Mouse (Mus musculus) kidney, embryonic 15.5 days (tissue): ENCODE results near the gene Spp2. TPM values are rescaled to one million over a fixed set of nuclear protein-coding genes. Genes with fewer than 3 reads are reported as not detected.

Experiments
- ATAC-seq: fragments of 200-750 bp; cut with Nextera tagmentation; replicated peaks from 2 replicates; pipeline ENCODE4 v1.8.0; 2017; ENCODE audit warnings: moderate TSS enrichment; ENCODE audit not compliant: low FRiP score
- H3K27ac ChIP-seq: fragments of 300-500 bp; sonication (generic); 2 replicates; pipeline ENCODE4 v1.5.1; 2015; ENCODE audit warnings: mild to moderate bottlenecking, inconsistent platforms
- H3K27me3 ChIP-seq: fragments of 300-500 bp; sonication (generic); 2 replicates; pipeline ENCODE4 v1.6.1; 2015; ENCODE audit warnings: inconsistent platforms
- H3K36me3 ChIP-seq: fragments of 300-500 bp; sonication (generic); 2 replicates; pipeline ENCODE4 v1.6.1; 2015; ENCODE audit warnings: inconsistent platforms
- H3K4me1 ChIP-seq: fragments of 300-500 bp; sonication (generic); 2 replicates; pipeline ENCODE4 v1.6.1; 2015; ENCODE audit warnings: inconsistent platforms
- H3K4me2 ChIP-seq: fragments of 300-500 bp; sonication (generic); 2 replicates; pipeline ENCODE4 v1.6.1; 2015; ENCODE audit warnings: moderate library complexity, mild to moderate bottlenecking, inconsistent platforms
- H3K4me3 ChIP-seq: fragments of 300-500 bp; sonication (generic); replicated peaks from 2 replicates; pipeline ENCODE4 v1.5.1; 2015; ENCODE audit warnings: mild to moderate bottlenecking, inconsistent platforms
- H3K9ac ChIP-seq: fragments of 300-500 bp; sonication (generic); 2 replicates; pipeline ENCODE4 v1.6.1; 2015; ENCODE audit warnings: mild to moderate bottlenecking, inconsistent platforms
- H3K9me3 ChIP-seq: fragments of 300-500 bp; sonication (generic); replicated peaks from 2 replicates; pipeline ENCODE4 v1.6.1; 2016; ENCODE audit warnings: inconsistent platforms
- WGBS: fragments of 180-500 bp; shearing (Covaris S2); methylation state at CpG from one replicate; pipeline ENCODE4 v1.1.7; 2015; ENCODE audit warnings: mixed read lengths; 5-methylcytosine and 5-hydroxymethylcytosine counted together
- polyA plus RNA-seq: library from polyadenylated mRNA; unstranded; fragments of >200 nt; fragmentation: Nextera tagmentation; extraction: Ambion mirVana; gene quantifications from 2 replicates; pipeline ENCODE4 v1.2.1, GENCODE M21; 2015

Spp2 gene
- 56.5 and 62.0 TPM in 2 replicates for polyA plus RNA-seq

DNA sequence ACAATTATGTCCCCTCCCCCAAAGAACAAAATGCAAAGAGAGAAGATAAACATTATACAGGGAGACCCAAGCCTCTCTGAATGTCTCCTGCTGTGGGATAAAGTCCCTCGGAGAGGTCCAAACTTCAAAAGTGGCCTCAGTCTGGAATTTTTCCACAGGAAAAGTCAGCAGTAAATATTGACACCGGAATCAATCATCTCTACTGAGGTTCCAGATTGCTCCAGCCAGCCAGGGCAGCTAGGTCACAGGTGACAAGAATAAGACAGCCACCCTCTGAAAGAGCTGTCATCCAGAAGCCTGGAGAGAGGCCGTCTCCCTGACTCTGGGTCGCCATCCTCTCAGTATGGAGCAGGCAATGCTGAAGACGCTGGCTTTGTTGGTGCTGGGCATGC, at the start of gene Spp2:
Spp2 (plus strand) TSS at position 155 of the 392 bp plus-strand sequence.
- Histone ChIP-seq H3K9ac (no peak within 1 kb of the TSS), H3K27me3 (no peaks in the 10 kb centered on the region), H3K4me1 (peaks cover 20% of the 10 kb centered on the region), H3K4me3 (no peak within 1 kb of the TSS), H3K9me3 (no peaks in the 10 kb centered on the region), H3K4me2 (no peak within 1 kb of the TSS), H3K36me3 (no peaks in the 10 kb centered on the region), H3K27ac (peak within 1 kb of the TSS; percentile 54; the same call in 1 of the 2 replicates)
- 73% methylated on average over 5 of the region's 5 CpGs for WGBS
- peak; percentile 25; the same call in 1 of the 2 replicates for ATAC-seq

DNA sequence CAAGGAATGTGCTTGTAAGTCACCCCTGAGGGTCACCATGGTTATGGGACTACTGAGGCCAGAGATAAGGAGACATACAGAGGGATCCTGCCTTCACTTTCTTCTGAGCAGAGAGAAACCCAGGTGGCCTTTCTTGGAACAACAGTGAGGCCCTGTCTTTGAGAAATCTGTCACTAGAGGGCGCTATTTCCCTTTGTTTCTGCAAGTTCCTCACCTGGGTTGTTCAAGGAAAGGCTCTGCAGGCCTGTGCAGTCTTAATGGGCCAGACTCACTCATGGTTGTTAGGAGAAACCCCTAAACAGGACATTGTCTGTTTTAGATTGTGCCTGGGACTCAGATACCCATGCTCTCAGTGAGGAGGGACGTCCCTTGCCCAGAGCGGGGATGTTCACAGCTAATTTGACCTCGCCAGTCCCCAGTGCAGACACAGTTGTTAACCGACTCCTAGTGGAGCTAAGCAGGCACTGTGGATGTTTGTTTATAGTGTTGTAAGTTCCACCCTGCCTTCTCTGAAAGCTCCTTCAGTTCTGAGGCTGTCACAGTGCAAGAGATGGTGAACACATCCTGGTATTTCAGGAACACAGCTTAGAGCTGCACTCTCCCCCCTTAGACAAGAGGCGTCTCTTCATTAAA, 49.2 kb upstream of the Spp2 start:
- Histone ChIP-seq H3K27me3 (no peaks in the 10 kb centered on the region), H3K36me3 (no peaks in the 10 kb centered on the region), H3K9ac (no peak overlapping the region), H3K27ac (0 out of 2 replicates have a peak overlapping the region, but pooled peaks have one; percentile 25), H3K4me2 (no peak overlapping the region), H3K4me1 (peaks cover 9% of the 10 kb centered on the region; the same call in 1 of the 2 replicates), H3K9me3 (no peaks in the 10 kb centered on the region), H3K4me3 (no peak overlapping the region)
- 56% methylated on average over 6 of the region's 6 CpGs for WGBS
- peak; percentile 60; the same call in 1 of the 2 replicates for ATAC-seq

DNA sequence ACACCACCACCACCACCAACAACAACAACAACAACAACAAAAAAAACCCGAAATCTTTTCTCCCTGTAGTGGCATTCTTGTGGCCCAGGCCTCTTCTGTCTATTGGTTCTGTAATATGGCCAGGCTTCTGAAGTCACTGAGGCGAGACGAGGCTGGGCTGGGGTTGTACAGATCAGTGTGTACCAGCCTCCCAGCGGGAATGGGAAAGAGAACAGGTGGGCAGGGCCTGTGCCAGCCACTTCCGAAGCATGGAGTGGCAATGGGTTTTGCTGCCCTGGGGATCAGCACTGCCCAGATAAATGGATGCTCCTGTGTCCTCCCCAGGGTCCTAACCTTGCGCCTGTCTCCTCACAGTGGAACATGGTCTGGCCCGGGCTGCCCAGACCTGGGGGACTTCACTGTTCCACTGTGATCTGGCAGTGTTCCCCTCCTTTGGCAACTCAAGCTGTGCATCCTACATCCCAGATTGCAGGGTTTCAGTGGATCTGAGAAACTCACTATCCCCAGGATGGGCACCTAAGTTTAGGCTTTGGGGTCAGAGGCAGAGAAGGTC, 48.6 kb upstream of the Spp2 start:
- Histone ChIP-seq H3K4me3 (no peak overlapping the region), H3K27me3 (no peaks in the 10 kb centered on the region), H3K9me3 (no peaks in the 10 kb centered on the region), H3K4me2 (no peak overlapping the region), H3K4me1 (peaks cover 9% of the 10 kb centered on the region; the same call in 1 of the 2 replicates), H3K9ac (no peak overlapping the region), H3K36me3 (no peaks in the 10 kb centered on the region), H3K27ac (0 out of 2 replicates have a peak overlapping the region, but pooled peaks have one; percentile 25)
- ATAC-seq: no peak; the same call in 1 of the 2 replicates
- WGBS: 63% methylated on average over 7 of the region's 7 CpGs

DNA sequence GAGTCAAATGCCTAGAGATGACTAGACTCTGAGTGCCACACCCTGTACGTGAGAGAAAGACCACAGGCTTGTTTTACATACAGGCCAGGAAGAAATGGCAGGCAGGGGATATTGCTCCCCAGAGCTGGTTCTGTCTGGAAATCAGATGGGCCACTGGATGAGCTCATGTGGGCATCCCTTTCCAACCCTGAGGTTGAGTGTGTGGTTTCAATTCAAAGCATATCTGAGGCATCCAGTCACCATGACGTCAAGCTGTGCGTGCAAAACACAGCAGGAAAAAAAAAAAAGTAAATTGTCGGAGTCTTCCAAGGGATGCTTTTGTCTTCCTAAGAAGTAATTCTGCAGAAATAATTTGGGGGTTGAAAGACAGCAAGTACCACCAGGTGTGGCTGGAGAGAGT, 45.7 kb upstream of the Spp2 start:
- Histone ChIP-seq H3K9me3 (no peaks in the 10 kb centered on the region), H3K27ac (no peak overlapping the region), H3K9ac (no peak overlapping the region), H3K27me3 (no peaks in the 10 kb centered on the region), H3K36me3 (no peaks in the 10 kb centered on the region), H3K4me2 (no peak overlapping the region), H3K4me3 (no peak overlapping the region), H3K4me1 (peaks cover 9% of the 10 kb centered on the region; the same call in 1 of the 2 replicates)
- ATAC-seq: no peak
- 89% methylated on average over 4 of the region's 4 CpGs for WGBS

DNA sequence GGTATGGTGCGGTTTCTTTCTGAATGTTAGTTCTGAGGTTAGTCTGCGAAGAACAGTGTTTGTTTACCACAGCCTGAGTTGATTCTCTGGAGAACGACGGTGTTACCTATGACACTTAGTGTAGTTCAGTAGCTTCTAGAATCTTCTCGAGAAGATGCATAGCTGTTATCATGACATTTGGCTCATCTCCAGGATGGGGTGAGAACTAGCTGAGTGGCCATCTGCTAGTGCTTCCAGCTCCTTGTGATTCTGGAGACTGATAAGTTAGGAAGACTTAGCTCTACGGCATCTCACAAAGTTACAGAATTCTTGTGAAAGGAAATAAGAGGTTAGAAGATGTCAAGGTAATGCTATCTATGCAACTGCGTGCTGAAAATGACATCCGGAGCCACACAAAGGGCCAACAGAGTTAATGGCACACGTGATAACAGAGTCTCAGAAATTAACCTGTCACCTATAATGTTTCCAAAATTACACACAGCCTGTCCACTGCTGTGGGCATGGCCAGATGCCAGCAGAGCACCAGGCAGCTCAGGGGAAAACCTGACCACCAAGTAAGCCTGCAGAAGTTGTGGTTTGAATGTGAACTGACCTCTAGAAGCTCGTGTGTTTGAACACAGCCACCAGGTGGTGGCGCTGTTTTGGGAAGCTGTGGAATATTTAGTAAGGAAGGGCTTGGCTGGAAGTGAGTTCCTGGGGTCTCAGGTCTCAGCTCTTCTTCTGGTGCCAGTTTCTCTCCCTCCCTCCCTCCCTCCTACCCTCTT, 39.7 kb upstream of the Spp2 start:
- no peak overlapping the region for H3K4me2 ChIP-seq
- H3K4me1 ChIP-seq: no peaks in the 10 kb centered on the region
- no peak overlapping the region for H3K9ac ChIP-seq
- no peaks in the 10 kb centered on the region for H3K27me3 ChIP-seq
- ATAC-seq: no peak
- no peaks in the 10 kb centered on the region for H3K36me3 ChIP-seq
- no peak overlapping the region for H3K4me3 ChIP-seq
- WGBS: 80% methylated on average over 11 of the region's 11 CpGs
- no peaks in the 10 kb centered on the region for H3K9me3 ChIP-seq
- no peak overlapping the region for H3K27ac ChIP-seq

DNA sequence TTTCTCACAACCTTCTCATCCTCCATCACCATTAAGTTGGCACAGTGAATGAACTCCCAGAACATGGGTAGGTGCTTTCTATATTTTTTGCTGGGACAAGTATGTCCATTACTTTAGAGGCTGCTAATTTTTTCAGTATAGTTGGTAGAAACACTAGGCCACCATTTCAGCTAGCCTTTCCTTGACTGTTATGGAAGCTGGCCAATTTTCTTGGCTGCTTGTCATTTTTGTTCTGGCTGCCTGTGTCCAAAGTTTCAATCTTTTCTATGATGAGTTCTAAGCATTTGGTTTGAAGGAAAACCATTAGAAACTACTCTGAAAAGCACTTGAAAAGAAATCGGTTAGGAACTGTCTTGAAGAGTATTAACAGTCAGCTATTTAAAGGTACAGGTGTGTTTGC, 28.3 kb upstream of the Spp2 start:
- WGBS: 95% methylated on average over 1 of the region's 1 CpGs

DNA sequence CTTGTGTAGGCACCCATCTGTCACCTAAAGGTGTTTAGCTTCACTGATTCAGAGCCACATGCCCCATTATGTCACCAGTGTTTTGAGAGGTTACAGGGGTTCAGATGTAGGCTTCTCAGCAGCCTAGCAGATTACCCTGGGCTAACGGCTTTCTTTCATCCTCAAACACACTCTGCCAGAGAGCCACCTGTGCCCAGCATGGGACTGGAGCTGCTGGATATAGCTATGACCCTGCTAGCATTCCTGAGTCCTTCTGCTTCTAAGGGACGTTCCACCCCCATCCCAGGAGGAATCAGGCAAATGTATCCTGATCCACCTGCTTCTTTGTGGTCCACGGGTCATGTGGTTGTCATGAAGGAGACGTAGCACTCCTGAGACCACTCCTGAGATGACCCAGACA, 15.1 kb upstream of the Spp2 start:
- no peaks in the 10 kb centered on the region for H3K27me3 ChIP-seq
- H3K4me3 ChIP-seq: no peak overlapping the region
- no peak overlapping the region for H3K27ac ChIP-seq
- no peak overlapping the region for H3K4me2 ChIP-seq
- H3K36me3 ChIP-seq: no peaks in the 10 kb centered on the region
- ATAC-seq: no peak
- 60% methylated on average over 4 of the region's 4 CpGs for WGBS
- no peak overlapping the region for H3K9ac ChIP-seq
- H3K9me3 ChIP-seq: no peaks in the 10 kb centered on the region
- no peaks in the 10 kb centered on the region for H3K4me1 ChIP-seq

More for the DNA sequence above, 28.3 kb upstream of the Spp2 start:
- H3K4me1 ChIP-seq: no peaks in the 10 kb centered on the region
- H3K36me3 ChIP-seq: no peaks in the 10 kb centered on the region
- no peak overlapping the region for H3K4me3 ChIP-seq
- H3K9ac ChIP-seq: no peak overlapping the region
- no peaks in the 10 kb centered on the region for H3K9me3 ChIP-seq
- H3K27ac ChIP-seq: no peak overlapping the region
- H3K27me3 ChIP-seq: no peaks in the 10 kb centered on the region
- no peak overlapping the region for H3K4me2 ChIP-seq
- ATAC-seq: no peak

DNA sequence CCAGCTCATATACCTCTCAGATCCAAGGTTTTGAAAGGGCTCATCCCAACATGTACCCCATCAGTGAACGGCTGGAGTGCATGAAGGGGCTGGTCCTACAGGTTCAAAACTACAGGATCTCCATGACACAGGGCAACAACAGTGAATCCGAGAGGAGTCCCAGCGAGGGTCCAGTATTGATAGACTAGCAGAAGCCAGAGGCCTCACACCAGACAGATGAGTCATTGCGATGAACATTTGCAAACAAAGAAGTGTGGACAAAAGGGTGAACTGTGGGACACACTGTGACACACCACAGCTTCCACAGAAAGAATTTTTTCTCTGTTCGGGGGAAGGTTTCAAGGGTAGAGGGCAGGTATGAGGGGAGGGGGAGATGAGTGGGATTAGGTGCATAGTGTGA, 13.4 kb upstream of the Spp2 start:
- Histone ChIP-seq H3K9ac (no peak overlapping the region), H3K4me2 (no peak overlapping the region), H3K36me3 (no peaks in the 10 kb centered on the region), H3K4me1 (no peaks in the 10 kb centered on the region; the same call in 1 of the 2 replicates), H3K27ac (no peak overlapping the region), H3K27me3 (no peaks in the 10 kb centered on the region), H3K4me3 (no peak overlapping the region), H3K9me3 (no peaks in the 10 kb centered on the region)
- ATAC-seq: no peak
- 89% methylated on average over 5 of the region's 5 CpGs for WGBS

DNA sequence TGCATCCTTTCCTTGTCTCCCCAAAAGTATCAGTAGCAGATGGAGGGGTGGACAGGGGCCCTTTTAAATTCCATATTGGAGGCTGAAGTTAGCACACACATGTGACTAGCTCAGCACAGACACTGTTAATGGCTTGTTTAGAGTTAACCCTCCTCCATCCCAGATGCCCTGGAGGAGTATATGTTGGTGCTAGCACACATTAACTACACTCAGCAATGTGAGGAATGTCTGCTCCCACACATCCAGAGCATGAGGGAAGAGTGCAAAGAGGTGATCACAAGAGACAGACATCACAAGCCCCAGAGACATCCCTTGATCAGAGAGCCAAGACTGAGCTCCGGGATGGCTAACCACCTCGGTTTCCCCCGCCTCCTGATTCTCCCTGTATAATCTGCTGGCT, 3.4 kb upstream of the Spp2 start:
- WGBS: 43% methylated on average over 3 of the region's 3 CpGs
- Histone ChIP-seq H3K4me1 (peaks cover 28% of the 10 kb centered on the region), H3K9ac (no peak overlapping the region), H3K4me2 (no peak overlapping the region), H3K9me3 (no peaks in the 10 kb centered on the region), H3K27me3 (no peaks in the 10 kb centered on the region), H3K27ac (peak overlapping the region; percentile 67), H3K4me3 (no peak overlapping the region), H3K36me3 (no peaks in the 10 kb centered on the region)
- peak; percentile 63 for ATAC-seq

DNA sequence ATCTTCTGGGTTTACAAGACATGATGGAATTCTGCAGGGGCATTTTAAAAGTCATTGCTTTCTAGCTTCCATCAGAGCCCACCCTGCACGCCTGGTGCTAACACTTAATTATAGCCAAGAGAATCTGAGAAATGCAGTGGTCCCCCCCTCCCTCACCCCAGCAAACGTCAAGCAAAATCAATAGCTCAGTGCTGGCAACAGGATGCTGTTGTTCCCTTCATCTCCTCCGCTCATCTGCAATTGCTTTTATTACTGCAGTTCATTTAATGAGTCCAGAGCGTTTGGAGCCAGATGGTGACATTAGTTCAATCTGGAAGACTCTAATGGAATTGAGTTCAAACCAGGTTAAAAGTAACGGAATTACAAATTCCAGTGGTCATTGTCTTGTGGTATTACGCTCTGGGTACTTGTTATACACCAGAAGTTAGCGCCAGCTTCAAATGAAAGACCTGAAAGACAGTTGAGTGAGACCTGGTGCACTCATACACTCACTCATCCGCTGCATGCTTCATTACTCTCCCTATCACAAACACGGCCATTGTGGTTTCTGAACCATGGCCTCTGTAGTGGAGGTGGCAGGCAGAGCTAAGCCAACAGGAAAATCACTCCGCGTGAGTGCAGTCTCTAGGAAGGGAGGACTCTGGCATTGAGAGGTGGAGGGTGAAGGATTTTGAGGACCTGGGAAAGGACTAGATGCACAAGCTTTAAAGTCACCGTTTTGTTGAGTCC, 519 bp upstream of the Spp2 start:
- Histone ChIP-seq H3K27me3 (no peaks in the 10 kb centered on the region), H3K9ac (no peak overlapping the region), H3K27ac (no peak overlapping the region), H3K9me3 (no peaks in the 10 kb centered on the region), H3K4me3 (no peak overlapping the region), H3K4me1 (peaks cover 20% of the 10 kb centered on the region), H3K36me3 (no peaks in the 10 kb centered on the region), H3K4me2 (no peak overlapping the region)
- 0 out of 2 replicates have a peak, but pooled peaks have one; percentile 25 for ATAC-seq
- 39% methylated on average over 12 of the region's 12 CpGs for WGBS

DNA sequence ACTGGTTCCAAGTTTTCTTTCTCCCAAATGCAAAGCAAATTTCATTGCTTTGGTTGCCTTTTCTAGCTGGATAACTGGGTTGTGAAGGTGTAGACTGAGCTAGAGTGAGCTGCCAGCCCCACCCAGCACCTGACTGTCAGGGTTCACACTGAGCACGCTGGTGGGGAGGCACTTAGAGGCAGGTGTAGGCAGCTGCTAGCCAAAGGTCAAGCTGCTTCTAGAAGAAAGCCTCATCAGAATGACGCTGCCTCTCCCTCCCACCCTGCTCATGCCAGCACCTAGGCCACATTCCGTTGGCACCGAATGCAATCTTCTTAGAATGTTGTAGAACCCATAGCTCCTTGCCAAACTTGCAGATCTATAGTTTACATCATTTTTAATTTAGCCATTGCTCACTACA, 1.6 kb downstream of the Spp2 start:
- Histone ChIP-seq H3K4me3 (no peak overlapping the region), H3K4me1 (peaks cover 20% of the 10 kb centered on the region), H3K9ac (no peak overlapping the region), H3K9me3 (no peaks in the 10 kb centered on the region), H3K27me3 (no peaks in the 10 kb centered on the region), H3K36me3 (no peaks in the 10 kb centered on the region), H3K27ac (no peak overlapping the region), H3K4me2 (no peak overlapping the region)
- 79% methylated on average over 4 of the region's 4 CpGs for WGBS
- no peak for ATAC-seq
